Mouse (Mus musculus) NIH3T3 (cell line): Measurements from ENCODE around the gene Pih1d1.

Source experiments
- DNase-seq: peaks from one replicate; pipeline ENCODE4 v3.0.0-alpha.2; 2012; ENCODE audit warnings: low read depth

The Pih1d1 gene

DNA sequence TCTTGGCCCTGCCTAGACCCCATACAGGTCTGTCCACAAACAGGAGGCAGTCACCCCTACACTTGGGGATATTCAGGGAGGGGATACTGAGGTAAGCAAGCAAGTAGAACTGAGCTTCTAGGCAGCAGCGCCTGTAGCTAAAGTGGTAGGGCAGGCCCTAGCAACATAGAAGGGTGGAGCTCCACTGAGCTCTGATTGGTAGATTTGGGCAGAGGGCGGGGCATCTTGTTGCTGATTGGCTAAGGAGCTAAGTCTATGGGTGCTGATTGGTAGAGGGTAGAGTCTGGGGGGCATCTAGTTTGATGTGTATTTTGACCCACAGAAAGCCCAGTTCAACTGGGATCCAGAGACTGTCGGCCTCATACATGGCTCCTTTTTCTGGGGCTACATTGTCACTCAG, 15.4 kb downstream of the Pih1d1 start:
- DNase-seq: no peak

DNA sequence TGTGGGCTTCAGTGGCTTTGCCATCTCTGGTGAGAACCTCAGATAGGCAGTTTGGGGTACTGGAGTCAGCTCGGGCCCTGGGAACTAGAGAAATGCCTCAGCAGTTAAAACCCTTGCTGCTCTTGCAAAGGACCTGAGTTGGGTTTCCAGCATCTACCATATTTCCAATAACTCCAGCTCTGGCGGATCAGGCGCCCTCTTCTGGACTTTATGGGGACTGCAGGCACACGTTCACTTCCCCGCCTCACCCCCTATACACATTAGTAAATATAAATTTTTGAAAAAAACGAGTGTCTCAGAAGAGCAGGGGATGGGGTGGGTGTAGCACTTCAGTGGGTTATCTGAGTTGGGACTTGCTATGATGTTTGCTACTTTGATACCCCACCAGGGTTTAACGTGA, 18.9 kb downstream of the Pih1d1 start:
- DNase-seq: peak; percentile 35

DNA sequence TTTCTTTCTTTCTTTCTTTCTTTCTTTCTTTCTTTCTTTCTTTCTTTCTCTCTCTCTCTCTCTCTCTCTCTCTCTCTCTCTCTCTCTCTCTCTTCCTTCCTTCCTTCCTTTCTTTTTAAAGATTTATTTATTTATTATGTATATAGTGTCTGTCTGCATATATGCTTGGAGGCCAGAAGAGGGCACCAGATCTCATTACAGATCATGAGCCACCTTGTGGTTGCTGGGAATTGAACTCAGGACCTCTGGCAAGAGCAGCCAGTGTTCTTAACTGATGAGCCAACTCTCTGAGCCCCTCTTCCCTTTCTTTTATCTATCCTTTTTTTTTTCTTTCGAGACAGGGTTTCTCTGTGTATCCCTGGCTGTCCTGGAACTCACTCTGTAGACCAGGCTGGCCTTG, 19.7 kb downstream of the Pih1d1 start:
- DNase-seq: peak; percentile 75

DNA sequence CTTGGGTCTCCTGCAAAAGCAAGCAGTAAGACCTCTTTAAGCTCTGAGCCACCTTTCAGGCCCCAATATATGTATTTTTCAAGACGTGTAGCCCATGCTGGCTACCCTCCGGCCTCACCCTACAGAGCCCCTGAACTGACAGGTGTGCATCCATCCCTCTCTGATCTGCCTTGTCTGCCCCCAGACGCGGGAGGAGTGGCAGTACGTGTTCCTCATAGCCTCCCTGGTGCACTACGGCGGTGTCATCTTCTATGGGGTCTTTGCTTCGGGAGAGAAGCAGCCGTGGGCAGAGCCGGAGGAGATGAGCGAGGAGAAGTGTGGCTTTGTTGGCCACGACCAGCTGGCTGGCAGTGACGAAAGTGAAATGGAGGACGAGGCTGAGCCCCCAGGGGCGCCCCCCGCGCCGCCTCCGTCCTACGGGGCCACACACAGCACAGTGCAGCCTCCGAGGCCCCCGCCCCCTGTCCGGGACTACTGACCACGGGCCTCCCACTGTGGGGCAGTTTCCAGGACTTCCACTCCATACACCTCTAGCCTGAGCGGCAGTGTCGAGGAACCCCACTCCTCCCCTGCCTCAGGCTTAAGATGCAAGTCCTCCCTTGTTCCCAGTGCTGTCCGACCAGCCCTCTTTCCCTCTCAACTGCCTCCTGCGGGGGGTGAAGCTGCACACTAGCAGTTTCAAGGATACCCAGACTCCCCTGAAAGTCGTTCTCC, 20.6 kb downstream of the Pih1d1 start:
- no peak for DNase-seq

DNA sequence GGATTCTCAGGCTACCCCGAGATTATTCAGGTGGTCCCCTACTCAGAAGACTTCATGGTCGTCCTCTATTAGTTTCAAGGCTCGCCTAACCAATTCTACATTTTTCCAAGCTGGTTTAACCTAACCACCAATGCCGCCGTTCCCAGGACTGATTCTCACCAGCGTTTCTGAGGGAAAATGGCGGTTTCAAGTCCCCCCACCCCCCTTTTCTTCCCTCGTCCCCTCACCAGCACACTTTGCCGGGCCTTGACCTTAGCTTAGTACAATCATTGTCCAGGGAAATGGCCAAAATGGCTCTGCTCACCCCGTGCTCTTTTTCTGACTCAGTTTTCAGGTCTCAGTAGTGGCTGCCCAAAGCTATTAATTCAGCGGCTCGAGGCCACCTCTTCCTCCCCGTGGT, 21.3 kb downstream of the Pih1d1 start:
- DNase-seq: no peak

DNA sequence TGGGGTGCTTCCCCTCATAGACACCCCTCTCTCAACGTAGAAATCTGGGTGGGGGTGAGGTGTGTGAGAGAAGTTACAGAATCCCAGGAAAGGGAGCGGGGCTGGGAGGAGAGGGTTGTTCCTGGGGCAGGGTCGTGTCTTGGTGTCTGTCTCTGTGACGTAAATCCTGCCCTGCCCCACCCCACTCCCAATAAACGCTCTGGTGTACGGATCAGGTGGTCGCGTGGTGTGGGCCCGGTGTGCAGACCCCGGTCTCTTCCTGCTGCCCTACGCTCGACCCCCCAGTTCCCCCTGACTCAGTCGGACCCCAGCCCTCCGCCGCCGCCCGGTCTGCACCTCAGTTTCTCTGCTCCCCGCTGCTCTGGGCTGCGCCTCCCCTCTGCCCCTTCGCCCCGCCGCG, 21.8 kb downstream of the Pih1d1 start:
- no peak for DNase-seq

DNA sequence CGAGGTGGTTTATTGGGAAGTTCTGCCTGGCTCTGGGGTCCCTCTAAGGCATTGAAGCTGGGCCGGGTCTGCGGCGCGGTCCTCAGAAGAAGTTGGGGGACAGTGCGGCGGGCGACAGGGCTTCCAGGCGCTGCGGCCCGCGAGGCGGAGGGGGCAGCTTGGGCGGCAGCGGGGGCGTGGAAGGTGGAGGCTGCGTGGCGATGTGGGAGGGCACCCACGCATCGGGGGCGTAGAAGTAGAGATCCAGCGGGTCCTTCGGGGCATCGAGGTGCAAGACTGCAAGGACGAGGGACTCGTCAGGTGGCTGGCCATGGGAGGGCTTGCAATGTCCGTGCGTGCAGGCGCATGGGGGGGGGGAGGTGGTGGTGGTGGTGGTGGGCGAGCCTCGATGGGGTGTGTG, 22.3 kb downstream of the Pih1d1 start:
- no peak for DNase-seq

DNA sequence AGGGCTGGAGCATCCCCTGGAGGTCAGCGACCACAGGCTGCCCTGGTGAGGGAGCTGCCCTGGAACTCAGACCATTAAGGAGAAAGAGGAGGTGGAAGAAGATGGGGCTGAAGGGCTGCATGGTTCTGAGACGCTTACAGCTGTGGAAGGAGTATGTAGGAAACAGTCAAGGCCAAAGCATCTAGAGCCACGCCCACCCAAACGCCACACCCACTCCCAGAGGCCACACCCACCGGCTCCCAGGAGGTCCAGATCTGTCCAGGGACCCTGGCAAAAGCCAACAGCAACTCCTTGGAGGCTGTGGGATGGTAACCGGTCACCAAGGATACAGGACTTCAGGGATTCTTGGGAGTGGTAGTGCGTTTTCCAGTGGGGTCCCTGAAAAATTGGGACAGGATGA, 24.4 kb downstream of the Pih1d1 start:
- DNase-seq: no peak

DNA sequence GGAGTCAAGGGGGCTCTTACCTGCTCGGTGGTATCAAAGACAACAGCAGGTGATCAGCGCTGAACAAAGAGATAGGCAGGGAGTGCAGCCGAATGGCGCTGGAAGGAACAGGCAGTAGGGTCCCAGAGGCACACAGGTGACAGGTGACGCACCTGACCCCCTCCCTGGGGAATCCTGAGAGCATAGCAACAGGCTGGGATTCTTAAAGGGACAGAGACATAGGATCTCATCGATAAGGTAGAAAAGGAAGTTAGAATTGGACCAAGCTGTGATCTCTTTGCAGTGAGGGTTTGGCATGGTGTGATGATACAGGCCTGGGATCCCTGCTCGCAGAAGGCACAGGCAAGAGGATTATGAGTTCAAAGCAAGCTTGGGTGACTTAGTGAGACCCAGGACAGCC, 25.4 kb downstream of the Pih1d1 start, which contains the start of gene Gfy:
TSS of gene Gfy (minus strand) at position 101 of the 400 bp plus-strand sequence.
- no peak for DNase-seq

DNA sequence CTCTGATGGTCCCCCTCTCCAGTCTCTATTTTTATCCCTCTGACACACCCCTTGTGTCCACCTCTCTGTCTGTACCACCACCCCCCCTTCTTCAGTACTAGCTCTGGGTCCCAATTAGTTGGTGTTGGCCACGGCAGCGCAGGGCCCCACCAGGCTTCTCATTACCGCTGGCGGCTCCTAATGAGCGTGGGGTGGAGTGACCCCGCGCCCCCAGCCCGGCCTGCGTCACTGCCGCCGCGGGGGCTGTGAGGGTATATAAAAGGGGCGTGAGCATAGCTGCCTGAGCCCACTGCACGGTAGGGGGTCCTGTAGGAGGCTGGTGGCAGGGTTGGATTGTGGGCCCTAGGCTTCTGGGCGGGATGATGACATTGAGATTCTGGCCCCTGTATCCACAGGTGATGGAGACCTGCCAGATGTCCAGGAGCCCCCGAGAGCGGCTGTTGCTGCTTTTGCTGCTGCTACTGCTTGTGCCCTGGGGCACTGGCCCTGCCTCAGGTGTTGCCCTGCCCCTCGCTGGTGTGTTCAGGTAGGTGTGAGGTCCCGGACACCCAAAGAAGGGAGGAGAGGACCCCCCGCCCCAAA, 26.9 kb downstream of the Pih1d1 start, which contains the start of gene Pth2:
TSS of gene Pth2 (plus strand) at position 100 of the 582 bp plus-strand sequence.
- DNase-seq: no peak

DNA sequence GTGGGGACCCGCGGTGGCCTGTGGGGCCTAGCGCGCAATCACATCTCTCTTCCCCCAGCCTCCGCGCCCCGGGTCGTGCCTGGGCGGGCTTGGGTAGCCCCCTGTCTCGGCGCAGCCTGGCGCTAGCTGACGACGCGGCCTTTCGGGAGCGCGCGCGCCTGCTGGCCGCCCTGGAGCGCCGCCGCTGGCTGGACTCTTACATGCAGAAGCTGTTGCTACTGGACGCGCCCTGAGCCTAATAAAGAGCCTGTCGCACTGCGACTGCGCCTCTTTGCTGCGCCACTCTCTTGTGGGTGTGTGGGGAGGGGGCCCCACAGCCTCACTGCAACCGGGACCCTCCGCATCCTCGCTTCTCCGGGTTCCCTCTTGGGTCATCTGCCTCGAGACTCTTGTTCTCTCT, 27.4 kb downstream of the Pih1d1 start:
- DNase-seq: no peak

DNA sequence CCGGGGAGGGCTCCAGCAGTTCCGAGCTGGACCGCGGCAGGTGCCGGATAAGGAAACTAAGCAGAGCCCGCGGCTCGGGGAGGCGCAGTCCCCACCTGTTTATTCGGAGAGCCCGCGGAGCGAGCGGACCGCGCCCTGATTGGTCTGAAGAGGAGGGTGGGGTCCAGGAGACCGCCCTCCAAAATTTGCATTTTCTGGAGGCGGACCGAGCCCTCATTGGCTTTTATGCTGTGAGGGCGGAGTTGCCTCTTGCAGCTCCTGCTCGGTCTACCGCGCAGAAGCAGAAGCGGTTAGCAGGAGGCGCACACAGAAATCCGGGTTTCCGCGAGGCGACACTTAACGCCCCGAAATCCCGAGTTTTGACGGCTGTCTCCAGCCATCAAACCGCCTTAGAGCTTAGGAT, 28.1 kb downstream of the Pih1d1 start:
- peak; percentile 25 for DNase-seq

DNA sequence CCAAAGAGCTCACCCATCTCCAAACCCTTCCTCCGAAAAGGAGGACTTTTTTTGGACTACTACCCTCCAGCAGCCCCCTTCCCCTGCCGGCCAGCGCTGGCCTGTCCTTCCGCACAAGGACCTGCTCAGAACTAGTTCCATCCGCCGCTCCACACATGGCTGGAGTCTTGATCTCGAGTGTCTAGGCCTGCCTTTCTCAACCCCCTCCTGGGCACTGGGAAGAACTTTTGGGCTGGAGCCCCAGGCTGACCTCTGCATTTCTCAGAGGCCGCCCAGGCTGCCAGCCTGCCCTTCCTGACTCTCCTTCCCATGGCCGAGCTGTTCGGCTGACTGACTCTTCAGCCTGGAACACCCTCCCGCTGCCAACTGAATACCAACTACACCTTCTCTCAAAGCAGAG, 28.5 kb downstream of the Pih1d1 start:
- no peak for DNase-seq

DNA sequence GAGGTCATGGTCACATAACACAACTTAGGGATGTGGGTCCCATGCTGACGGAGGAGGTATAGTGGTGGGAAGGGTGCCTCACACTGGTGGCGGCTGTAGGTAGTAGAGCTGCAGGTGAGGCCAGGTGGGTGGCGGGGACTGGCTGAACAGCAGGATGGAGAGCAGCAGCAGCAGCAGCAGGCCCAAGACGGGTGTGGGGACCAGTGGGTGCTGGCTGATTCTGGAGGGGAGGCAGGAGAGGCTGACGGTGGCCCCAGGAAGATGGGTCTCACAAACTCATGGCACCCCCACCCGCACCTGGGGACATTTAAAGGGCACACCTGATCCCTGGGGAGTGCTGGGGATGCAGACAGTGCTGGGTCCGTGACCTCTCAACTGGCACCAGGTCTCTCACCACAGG, 29.6 kb downstream of the Pih1d1 start:
- no peak for DNase-seq

DNA sequence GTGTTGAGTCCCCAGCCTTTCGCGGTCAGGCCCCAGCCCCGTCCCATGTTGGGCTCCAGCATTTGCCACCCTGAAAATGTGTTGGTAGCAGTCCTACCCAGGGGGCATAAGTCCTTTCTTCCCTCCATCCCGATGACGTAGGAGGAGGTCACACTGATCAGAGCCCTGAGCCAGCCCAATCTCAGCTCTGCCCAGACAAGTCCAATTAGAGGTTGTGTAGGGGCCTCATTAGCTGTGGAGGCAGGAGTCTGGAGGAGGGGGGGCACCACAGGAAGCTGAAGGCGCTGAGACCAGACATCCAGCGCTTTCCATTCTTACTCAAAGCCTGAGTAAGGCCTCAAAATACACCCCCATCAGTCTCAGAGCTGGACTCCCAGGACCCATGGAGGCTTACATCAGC, 31.8 kb downstream of the Pih1d1 start:
- no peak for DNase-seq

DNA sequence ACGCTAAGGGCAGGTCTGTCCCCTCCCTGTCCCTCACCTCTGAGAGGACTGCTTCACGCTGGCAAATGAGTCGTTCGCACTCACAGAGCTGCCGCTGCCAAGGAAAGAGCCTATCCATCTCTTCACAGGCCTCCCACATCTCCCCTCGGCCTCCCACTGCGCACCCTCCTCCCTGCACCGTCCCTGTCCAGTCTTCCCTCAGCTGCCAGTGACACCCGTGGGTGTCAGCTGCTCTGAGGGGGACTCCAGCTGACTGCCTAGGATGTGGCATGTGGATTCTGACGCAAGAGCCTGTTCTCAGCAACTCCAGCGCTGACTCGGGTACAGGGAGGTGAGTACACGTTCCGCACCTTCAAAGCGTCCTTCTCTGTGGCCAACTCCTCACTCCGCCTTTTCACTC, 35.5 kb downstream of the Pih1d1 start:
- DNase-seq: no peak

DNA sequence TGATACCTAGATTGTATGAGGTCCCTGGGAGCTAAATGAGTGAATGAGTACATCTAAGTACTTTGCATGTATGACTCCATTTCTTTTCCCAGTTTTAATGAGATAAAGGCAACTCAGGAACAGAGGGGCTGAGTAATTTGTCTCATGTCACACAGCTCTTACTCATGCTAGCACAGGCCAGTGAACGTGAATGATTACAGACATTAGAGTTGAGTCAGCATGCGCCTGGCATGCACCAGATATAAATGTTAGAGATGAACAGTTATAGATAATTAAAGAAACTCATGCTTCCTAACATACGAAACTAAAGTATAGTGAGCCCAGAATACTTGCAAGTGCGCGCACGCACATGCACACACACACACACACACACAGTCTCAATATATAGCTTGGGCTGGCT, 36.1 kb downstream of the Pih1d1 start:
- peak; percentile 35 for DNase-seq

DNA sequence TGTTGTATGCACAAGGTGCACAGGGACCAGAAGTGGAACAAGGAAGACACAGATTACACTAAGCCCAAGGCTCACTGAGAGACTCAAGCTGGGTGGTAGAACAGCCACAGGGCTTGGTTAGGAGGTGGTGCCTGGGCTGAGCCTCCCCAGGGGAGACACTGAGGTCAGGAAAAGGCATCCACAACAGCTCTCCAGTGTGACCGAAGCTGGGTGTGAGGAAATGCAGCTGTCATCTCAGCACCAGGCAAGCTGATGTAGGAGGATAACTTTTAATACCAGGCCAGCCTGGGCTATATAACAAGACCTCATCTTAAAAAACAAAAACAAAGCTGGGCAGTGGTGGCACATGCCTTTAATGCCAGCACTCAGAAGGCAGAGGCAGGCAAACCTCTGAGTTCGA, 37.1 kb downstream of the Pih1d1 start:
- no peak for DNase-seq

DNA sequence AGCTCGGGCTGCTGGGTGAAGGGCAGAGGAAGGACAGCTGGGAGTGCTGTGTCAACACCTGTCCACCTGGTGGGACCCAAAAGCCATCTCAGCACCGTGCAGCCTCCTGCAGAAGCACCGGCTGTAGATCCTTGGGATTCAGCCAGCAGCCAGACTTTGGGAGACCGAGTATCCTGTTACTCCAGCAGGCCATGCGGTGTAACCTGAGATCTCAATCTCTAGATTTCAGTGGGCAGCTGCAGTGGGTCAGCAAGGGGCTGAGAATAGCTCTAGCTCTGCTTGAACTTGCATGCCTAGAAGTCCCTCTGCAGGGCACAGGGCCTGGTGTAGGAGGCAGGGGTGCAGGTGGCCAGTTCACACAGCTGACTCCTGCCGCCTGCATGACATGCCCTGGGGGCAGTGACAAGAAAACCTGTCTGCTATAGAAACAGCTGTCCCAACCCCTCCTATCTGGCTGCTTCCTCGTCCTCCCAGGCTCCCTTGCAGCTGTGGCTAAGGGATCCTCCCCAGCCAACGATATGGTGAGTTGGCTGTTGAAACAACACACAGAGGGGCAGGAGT, 37.8 kb downstream of the Pih1d1 start:
- peak; percentile 66 for DNase-seq

DNA sequence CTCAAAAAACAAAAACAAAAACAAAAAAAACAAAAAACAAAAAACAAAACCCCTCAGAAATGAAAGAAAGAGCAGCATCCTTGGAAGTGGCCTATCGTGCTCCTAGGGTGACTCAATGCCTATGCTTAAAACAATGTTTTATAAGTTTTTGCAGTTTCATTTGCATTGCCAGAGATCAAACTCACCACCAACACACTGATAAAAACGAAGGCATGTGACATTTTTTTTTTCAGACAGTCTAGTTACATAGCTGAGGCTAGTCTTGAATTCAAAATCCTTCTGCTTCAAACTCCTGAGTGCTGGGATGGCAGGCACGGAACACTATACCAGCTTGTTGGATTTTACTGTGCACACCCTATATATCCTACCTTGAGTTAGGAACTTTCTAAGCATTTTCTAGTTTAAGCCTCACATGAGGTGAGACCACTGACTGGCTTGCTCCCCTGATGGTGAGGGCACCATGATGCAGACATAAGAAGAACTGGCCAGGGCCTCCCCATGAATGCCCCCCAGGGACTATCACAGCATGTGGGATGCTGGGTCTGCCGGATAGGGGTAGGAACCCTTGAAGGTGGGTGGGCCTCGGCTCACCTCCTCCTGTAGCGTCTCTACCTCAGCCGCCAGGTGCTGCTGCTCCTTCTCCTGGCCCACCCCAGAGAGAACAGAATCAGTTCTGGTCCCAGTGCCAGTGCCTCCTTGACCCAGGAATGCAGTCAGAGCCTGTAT, 38.6 kb downstream of the Pih1d1 start:
- DNase-seq: no peak

DNA sequence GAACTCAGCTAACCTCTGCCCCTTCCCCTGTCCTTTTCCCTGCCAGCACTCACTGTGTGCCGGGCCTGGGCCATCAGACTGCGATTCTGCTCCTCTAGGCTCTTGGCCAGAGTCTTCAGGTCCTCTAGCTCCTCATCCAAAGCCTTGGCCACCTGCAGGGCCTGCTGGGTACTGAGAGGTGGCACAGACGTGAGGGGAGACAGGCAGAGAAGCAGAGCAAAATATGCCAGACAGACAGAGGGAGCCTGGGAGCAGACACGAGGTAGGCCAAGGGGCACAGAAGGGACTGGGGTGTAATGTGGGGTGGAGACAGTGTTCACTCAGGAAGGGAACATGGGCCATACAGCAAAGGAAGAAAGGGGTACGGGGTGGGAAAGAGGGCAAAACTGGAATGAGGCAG, 39.3 kb downstream of the Pih1d1 start:
- DNase-seq: no peak

DNA sequence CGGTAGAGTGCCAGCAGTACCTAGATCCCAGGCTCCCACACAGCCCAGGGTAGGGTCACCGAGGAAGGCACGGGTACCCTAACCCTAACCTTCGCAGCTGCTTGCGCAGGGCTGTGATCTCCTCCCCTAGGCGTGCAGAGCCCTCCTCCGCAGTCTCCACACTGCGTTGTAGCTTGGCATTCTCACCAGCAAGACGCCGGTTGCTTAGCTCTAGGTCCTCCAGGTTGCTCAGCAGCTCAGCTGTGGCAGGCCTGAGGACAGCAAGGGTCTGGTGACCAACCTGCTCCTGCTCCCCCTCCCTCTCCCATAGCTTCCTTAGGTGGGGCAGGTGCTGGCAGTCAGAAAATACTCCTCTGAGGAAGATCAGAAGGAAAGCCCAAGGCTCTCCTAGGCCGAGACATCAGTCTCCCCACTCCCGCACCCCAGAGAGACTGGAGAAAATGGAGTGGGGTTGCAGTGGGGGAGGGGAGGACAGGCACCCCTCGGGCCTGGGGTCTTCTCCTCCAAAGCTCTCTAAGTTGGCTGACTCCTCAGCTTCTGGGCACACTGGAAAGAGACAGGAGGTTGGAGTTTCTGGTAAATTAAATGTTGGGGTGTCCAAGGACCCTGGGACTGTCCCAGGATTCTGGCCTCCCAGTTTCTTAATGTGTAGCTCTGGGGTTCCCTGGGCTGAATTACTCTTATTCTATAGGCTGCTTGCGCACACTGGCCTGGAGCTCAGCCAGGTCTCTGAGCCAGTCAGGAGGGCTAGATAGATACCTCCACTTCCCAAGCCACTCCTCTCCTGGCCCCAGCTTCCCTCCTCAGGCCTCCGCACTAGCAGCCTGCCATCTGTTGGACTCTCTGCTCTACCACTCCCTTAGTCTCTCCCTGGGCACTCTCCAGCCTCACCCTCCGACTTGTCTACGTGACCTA, 40.0 kb downstream of the Pih1d1 start:
- DNase-seq: no peak
